In genomic region chr17:7197121-7197925, GRCm38 (mm10) we compare ENCODE assay signal across 19 mouse cellular contexts. TPM values are rescaled to one million over a fixed set of nuclear protein-coding genes. Genes with fewer than 3 reads are reported as not detected.
DNase-seq lines count a peak whose midpoint lies in the region; ATAC-seq and TF ChIP-seq lines count a peak whose summit lies in the region.
"Had no signal": no experiment of that assay in that cellular context is flagged by ENCODE, and none has a peak within 500 bp of the region (broad histone marks: within the 10 kb centered on the region; RNA-seq: fewer than 3 reads in every experiment).

No protein-coding gene starts in this region.

- H3K4me3 ChIP-seq in heart, embryonic 14.5 days (ENCODE audit: control insufficient read depth in 1 of 2, insufficient read depth in 1 of 2, low read depth in 1 of 2, low read length in 2 of 2): no peak overlapping the region
- no peak overlapping the region for H3K4me3 ChIP-seq in limb, embryonic 12.5 days (replicated peaks)
- H3K4me3 ChIP-seq in limb, embryonic 10.5 days: no peak overlapping the region
- no peak overlapping the region for H3K4me3 ChIP-seq in intestine, embryonic 15.5 days (replicated peaks)
- H3K4me3 ChIP-seq in liver, postnatal 0 days (ENCODE audit: low read depth, low read length): no peak overlapping the region
- H3K4me3 ChIP-seq: embryonic facial prominence, embryonic 13.5 days; midbrain, embryonic 15.5 days; neural tube, embryonic 12.5 days had no signal

- ATAC-seq in heart, embryonic 14.5 days (ENCODE audit: insufficient number of reproducible peaks, insufficient read depth, low FRiP score, low read depth): 0 out of 2 replicates have a peak, but pooled peaks have one; percentile 19
- peak; percentile 40; the same call in 1 of the 2 replicates for ATAC-seq in limb, embryonic 12.5 days (ENCODE audit: insufficient number of reproducible peaks, insufficient read depth, low FRiP score, low TSS enrichment, low read depth)
- ATAC-seq in intestine, embryonic 15.5 days: 0 out of 2 replicates have a peak, but pooled peaks have one; percentile 23
- no peak for ATAC-seq in liver, postnatal 0 days
- ATAC-seq: forebrain, embryonic 14.5 days; hindbrain, embryonic 16.5 days; midbrain, embryonic 15.5 days had no signal

- intact Hi-C loops in heart, postnatal 36 days (cut with DNase I): loop anchor here (5.0 kb wide), 1 partner anchor 75 kb away; no protein-coding TSS in a partner anchor

- no peak for TF ChIP-seq CTCF in liver, postnatal 0 days (IDR thresholded peaks at IDR 0.05; ENCODE audit: low read depth)

- 36% methylated on average over 9 of the region's 9 CpGs for WGBS in heart, embryonic 14.5 days
- WGBS in limb, embryonic 12.5 days: 70% methylated on average over 9 of the region's 9 CpGs
- 84% methylated on average over 9 of the region's 9 CpGs for WGBS in limb, embryonic 10.5 days
- WGBS in intestine, embryonic 15.5 days: 56% methylated on average over 9 of the region's 9 CpGs
- WGBS in liver, postnatal 0 days (ENCODE audit: insufficient replicate concordance): 62% methylated on average over 9 of the region's 9 CpGs

- H3K27ac ChIP-seq in heart, embryonic 14.5 days (replicated peaks in 1 of 2; ENCODE audit: control insufficient read depth in 1 of 2, insufficient read depth in 1 of 2, low read depth in 2 of 2, low read length in 2 of 2): peak overlapping the region; percentile 5 to 53; a peak in 1 of 4 replicates
- peak overlapping the region; percentile 18 for H3K27ac ChIP-seq in limb, embryonic 12.5 days
- no peak overlapping the region for H3K27ac ChIP-seq in limb, embryonic 10.5 days
- H3K27ac ChIP-seq in intestine, embryonic 15.5 days: no peak overlapping the region; the same call in 1 of the 2 replicates
- no peak overlapping the region for H3K27ac ChIP-seq in liver, postnatal 0 days (ENCODE audit: low read depth)
- H3K27ac ChIP-seq: liver, embryonic 14.5 days; midbrain, embryonic 15.5 days; neural tube, embryonic 12.5 days had no signal

- no peak for TF ChIP-seq EP300 in liver, postnatal 0 days (IDR thresholded peaks at IDR 0.05; ENCODE audit: low read depth)

- H3K4me2 ChIP-seq in heart, embryonic 14.5 days (ENCODE audit: low read length): peak overlapping the region; percentile 11; the same call in 1 of the 2 replicates
- no peak overlapping the region for H3K4me2 ChIP-seq in limb, embryonic 12.5 days
- no peak overlapping the region for H3K4me2 ChIP-seq in intestine, embryonic 15.5 days (replicated peaks)
- H3K4me2 ChIP-seq in liver, postnatal 0 days (ENCODE audit: low read depth, low read length): no peak overlapping the region
- H3K4me2 ChIP-seq: embryonic facial prominence, embryonic 13.5 days; midbrain, embryonic 15.5 days; neural tube, embryonic 12.5 days had no signal

- H3K9me3 ChIP-seq in heart, embryonic 14.5 days (ENCODE audit: control insufficient read depth, low read length): no peaks in the 10 kb centered on the region
- H3K9me3 ChIP-seq in limb, embryonic 12.5 days: no peaks in the 10 kb centered on the region
- H3K9me3 ChIP-seq in limb, embryonic 10.5 days (replicated peaks): no peaks in the 10 kb centered on the region
- H3K9me3 ChIP-seq in intestine, embryonic 15.5 days: no peaks in the 10 kb centered on the region
- H3K9me3 ChIP-seq in liver, postnatal 0 days (ENCODE audit: low read length): no peaks in the 10 kb centered on the region
- H3K9me3 ChIP-seq: embryonic facial prominence, embryonic 13.5 days; midbrain, embryonic 15.5 days; neural tube, embryonic 12.5 days had no signal

- DNase-seq in heart, postnatal 36 days: no peak
- no peak for DNase-seq in limb, embryonic 10.5 days (ENCODE audit: low spot score)
- DNase-seq in kidney, postnatal 36 days: peak; percentile 49 to 66
- no peak for DNase-seq in liver, postnatal 0 days
- no peak for DNase-seq in spleen, adult 18-20 months
- DNase-seq: adrenal gland, adult 8-10 months; cerebellum, postnatal 14 days; gastrocnemius, postnatal 36 days; lung, postnatal 4 days; thymus, adult 2 months had no signal

- peak overlapping the region; percentile 34; the same call in 1 of the 2 replicates for H3K9ac ChIP-seq in heart, embryonic 14.5 days (ENCODE audit: low read length)
- no peak overlapping the region for H3K9ac ChIP-seq in limb, embryonic 12.5 days (replicated peaks)
- H3K9ac ChIP-seq in intestine, embryonic 15.5 days: no peak overlapping the region
- H3K9ac ChIP-seq in liver, postnatal 0 days (replicated peaks): no peak overlapping the region
- H3K9ac ChIP-seq: embryonic facial prominence, embryonic 13.5 days; liver, embryonic 14.5 days; midbrain, embryonic 15.5 days; neural tube, embryonic 12.5 days had no signal

- H3K4me1 ChIP-seq in heart, embryonic 14.5 days (ENCODE audit: control insufficient read depth in 2 of 2, insufficient read depth in 2 of 2, low read length in 2 of 2): peaks cover 22 to 27% of the 10 kb centered on the region in 2 experiments
- peaks cover 20% of the 10 kb centered on the region for H3K4me1 ChIP-seq in limb, embryonic 12.5 days (replicated peaks)
- peaks cover 11% of the 10 kb centered on the region for H3K4me1 ChIP-seq in limb, embryonic 10.5 days
- H3K4me1 ChIP-seq in intestine, embryonic 15.5 days (replicated peaks): peaks cover 5% of the 10 kb centered on the region; the same call in 1 of the 2 replicates
- H3K4me1 ChIP-seq in liver, postnatal 0 days (ENCODE audit: insufficient read depth): no peaks in the 10 kb centered on the region
- H3K4me1 ChIP-seq: neural tube, embryonic 12.5 days had no signal

- H3K27me3 ChIP-seq in heart, embryonic 14.5 days (ENCODE audit: control insufficient read depth, insufficient read depth, low read length): no peaks in the 10 kb centered on the region
- H3K27me3 ChIP-seq in limb, embryonic 12.5 days: no peaks in the 10 kb centered on the region
- H3K27me3 ChIP-seq in limb, embryonic 10.5 days (ENCODE audit: low read depth, poor library complexity, severe bottlenecking): no peaks in the 10 kb centered on the region
- no peaks in the 10 kb centered on the region for H3K27me3 ChIP-seq in intestine, embryonic 15.5 days (replicated peaks)
- no peaks in the 10 kb centered on the region for H3K27me3 ChIP-seq in liver, postnatal 0 days (ENCODE audit: insufficient read depth, low read length)
- H3K27me3 ChIP-seq: embryonic facial prominence, embryonic 13.5 days; midbrain, embryonic 15.5 days; neural tube, embryonic 12.5 days had no signal

- H3K36me3 ChIP-seq in heart, embryonic 14.5 days (ENCODE audit: control insufficient read depth, insufficient read depth, low read length): no peaks in the 10 kb centered on the region
- H3K36me3 ChIP-seq in limb, embryonic 12.5 days: no peaks in the 10 kb centered on the region
- no peaks in the 10 kb centered on the region for H3K36me3 ChIP-seq in limb, embryonic 10.5 days
- no peaks in the 10 kb centered on the region for H3K36me3 ChIP-seq in intestine, embryonic 15.5 days
- no peaks in the 10 kb centered on the region for H3K36me3 ChIP-seq in liver, postnatal 0 days (replicated peaks; ENCODE audit: insufficient read depth, low read length)
- H3K36me3 ChIP-seq: embryonic facial prominence, embryonic 13.5 days; midbrain, embryonic 15.5 days; neural tube, embryonic 12.5 days had no signal

RNA-seq across cellular contexts. Expression of gene Rps6ka2, which starts 27.4 kb away (rescaled TPM):
- polyA plus RNA-seq in heart, embryonic 14.5 days (2014; fragmentation: Nextera tagmentation; extraction: Ambion mirVana): 42.4 and 43.7 TPM in 2 replicates
- total RNA-seq in heart, postnatal 36 days (2021): 10 to 100 TPM; 27.1 to 28.5 TPM
- polyA plus RNA-seq in limb, embryonic 12.5 days (2016; fragmentation: Nextera tagmentation; extraction: Ambion mirVana): 22.8 and 24.8 TPM in 2 replicates
- polyA plus RNA-seq in limb, embryonic 10.5 days (2016; fragmentation: Nextera tagmentation; extraction: Ambion mirVana): 25.2 and 26.3 TPM in 2 replicates
- polyA plus RNA-seq in intestine, embryonic 15.5 days (2015; fragmentation: Nextera tagmentation; extraction: Ambion mirVana): 8.0 and 8.9 TPM in 2 replicates
- 1.2 and 1.5 TPM in 2 replicates for polyA plus RNA-seq in liver, postnatal 0 days (2015; fragmentation: Nextera tagmentation; extraction: Ambion mirVana)

Comparison
In these comparisons a context has a peak if more than half of its experiments do, and no peak if none do; other contexts are left out.
1. H3K27ac ChIP-seq: peak in heart, embryonic 14.5 days (2 of 2) and limb, embryonic 12.5 days (single experiment); none in limb, embryonic 10.5 days (single experiment), intestine, embryonic 15.5 days (single experiment) and liver, postnatal 0 days (single experiment).
2. DNase-seq: peak in kidney, postnatal 36 days (2 of 2); none in heart, postnatal 36 days (0 of 2), limb, embryonic 10.5 days (single experiment), liver, postnatal 0 days (single experiment) and spleen, adult 18-20 months (0 of 2).